Mouse (Mus musculus): ENCODE measurements around the gene Sh3bp5. TPM values are rescaled to one million over a fixed set of nuclear protein-coding genes. Genes with fewer than 3 reads are reported as not detected.

Sh3bp5 gene
- polyA plus RNA-seq, 1 experiment from 2014 or later: 11.3 TPM

DNA sequence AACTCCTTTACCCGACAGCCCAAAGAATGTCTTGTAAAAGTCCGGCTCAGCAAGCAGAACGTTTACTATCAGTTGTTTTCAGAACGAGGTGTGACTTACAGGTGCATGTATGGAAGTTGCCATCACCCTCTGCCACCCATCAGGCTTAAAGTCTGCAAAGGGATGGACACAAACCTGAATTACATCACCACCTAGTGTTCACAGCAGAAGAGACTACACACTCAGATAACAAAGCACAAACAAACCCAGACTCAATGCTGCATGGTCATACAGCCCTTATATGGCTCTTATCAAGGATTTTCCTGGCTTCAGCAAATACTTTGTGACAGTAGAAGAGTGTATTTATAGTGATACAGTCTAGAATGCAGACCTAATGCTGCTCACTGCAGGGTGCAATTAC lies 108.2 kb downstream of the Sh3bp5 start:
- H3K27me3 ChIP-seq: peaks cover 18% of the 10 kb centered on the region
- no peak for TF ChIP-seq CTCF (IDR thresholded peaks at IDR 0.05)
- DNase-seq (ENCODE audit: low read depth, low spot score) (no peak), ATAC-seq (no peak)
- POLR2A ChIA-PET: no interaction called here
- in situ Hi-C loops (cut with MboI; ENCODE audit: low pct_unique_long_range_greater_than_20kb): no loop called here
- CTCF ChIA-PET: no interaction called here

DNA sequence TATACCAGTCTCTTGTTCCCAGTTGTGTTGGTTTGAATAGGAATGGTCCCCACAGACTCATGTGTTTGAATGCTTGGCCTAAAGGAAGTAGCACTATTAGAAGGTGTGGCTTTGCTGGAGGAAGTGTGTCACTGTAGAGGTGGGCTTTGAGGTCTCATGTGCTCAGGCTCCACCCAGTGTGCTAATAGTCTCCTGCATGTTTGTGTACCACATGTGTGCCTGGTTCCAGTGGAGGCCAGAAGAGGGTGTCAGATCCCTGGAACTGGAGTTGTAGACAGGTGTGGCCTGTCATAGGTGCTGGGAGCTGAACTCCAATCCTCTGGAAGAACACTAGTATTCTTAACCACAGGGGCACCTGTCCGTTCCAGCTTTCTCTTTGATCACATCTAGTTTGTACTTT lies 108.7 kb downstream of the Sh3bp5 start:
- no peak for TF ChIP-seq CTCF (IDR thresholded peaks at IDR 0.05)
- no peak for DNase-seq (ENCODE audit: low read depth, low spot score)
- in situ Hi-C loops (cut with MboI; ENCODE audit: low pct_unique_long_range_greater_than_20kb): no loop called here
- ChIA-PET POLR2A (no interaction called here), CTCF (no interaction called here)
- ATAC-seq: no peak
- H3K27me3 ChIP-seq: peaks cover 18% of the 10 kb centered on the region

- DNase-seq (ENCODE audit: low read depth, low spot score) (no peak), ATAC-seq (no peak)
- POLR2A ChIA-PET: no interaction called here
- in situ Hi-C loops (cut with MboI; ENCODE audit: low pct_unique_long_range_greater_than_20kb): no loop called here
- H3K27me3 ChIP-seq: peaks cover 13% of the 10 kb centered on the region
- no peak for TF ChIP-seq CTCF (IDR thresholded peaks at IDR 0.05)
- CTCF ChIA-PET: no interaction called here
Measured at GRCm38 (mm10) chr14:31326770-31327169, 109.1 kb downstream of the Sh3bp5 start.

- in situ Hi-C loops (cut with MboI; ENCODE audit: low pct_unique_long_range_greater_than_20kb): no loop called here
- DNase-seq (ENCODE audit: low read depth, low spot score) (no peak), ATAC-seq (no peak)
- POLR2A ChIA-PET: no interaction called here
- no peak for TF ChIP-seq CTCF (IDR thresholded peaks at IDR 0.05)
- CTCF ChIA-PET: interaction anchor here (1.1 to 1.9 kb wide), 2 partner anchors 54 to 101 kb away, joined by 3 to 9 read pairs; no protein-coding TSS in a partner anchor
- H3K27me3 ChIP-seq: peaks cover 12% of the 10 kb centered on the region
Measured at GRCm38 (mm10) chr14:31325551-31325950, 110.3 kb downstream of the Sh3bp5 start.

GRCm38 (mm10) chr14:31324851-31325250 lies 111.0 kb downstream of the Sh3bp5 start:
- TF ChIP-seq CTCF (IDR thresholded peaks at IDR 0.05): no peak
- in situ Hi-C loops (cut with MboI; ENCODE audit: low pct_unique_long_range_greater_than_20kb): no loop called here
- DNase-seq (ENCODE audit: low read depth, low spot score) (no peak), ATAC-seq (no peak)
- peaks cover 10% of the 10 kb centered on the region for H3K27me3 ChIP-seq
- ChIA-PET CTCF (interaction anchor here (1.1 to 1.9 kb wide), 3 partner anchors 18 to 100 kb away, joined by 3 to 9 read pairs (median 4); no protein-coding TSS in a partner anchor), POLR2A (interaction anchor here (0.9 kb wide), 1 partner anchor 10 kb away, joined by 4 read pairs; no protein-coding TSS in a partner anchor)

DNA sequence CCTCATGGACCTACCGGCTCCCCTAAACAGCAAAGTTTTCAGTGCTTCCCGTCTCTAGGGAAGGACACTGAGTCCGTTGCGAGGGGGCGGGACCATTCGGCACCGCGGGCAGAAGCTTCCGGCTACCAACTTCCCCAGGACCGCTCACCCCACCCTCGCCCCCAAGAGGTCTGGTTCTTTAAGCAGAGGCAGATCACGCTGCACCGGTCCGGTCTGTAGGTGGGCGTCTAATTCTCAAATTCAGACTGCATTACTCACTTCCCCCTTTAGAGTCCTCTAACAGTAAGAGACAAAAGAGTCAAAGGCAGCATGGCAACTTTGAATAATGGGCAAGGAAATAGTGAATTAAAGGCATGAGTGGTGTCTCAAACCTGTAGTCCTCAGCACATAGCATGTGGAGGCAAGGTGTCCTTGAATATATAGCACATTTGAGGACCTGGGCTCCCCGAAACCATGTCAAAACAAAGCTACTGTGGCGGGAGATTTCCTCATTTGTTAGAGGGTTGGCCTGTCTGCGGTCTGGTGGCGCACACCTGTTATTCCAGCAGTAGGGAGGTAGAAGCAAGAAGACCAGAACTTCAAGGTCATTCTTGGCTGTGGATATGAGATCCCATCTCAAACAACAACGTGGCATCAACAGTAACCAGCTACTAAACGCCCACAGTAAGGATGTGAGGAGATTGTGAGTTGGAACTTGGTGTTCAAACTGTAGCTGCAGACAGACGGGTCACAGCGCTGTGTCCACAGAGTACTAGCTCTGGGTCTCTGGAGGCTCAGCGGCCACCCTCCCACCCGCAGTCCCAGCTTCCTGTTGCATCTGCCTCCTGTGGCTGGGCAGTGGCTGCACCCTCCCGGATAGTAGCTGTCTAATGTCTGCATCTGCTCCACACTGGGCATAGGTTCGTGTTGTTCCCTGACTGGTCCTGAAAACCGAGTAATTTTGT lies 111.8 kb downstream of the Sh3bp5 start, which contains the start of gene Dnah1:
TSS of gene Dnah1 (minus strand) at position 48 of the 944 bp plus-strand sequence.
- ChIA-PET CTCF (interaction anchor here (1.1 to 1.9 kb wide), 3 partner anchors 19 to 52 kb away, joined by 3 to 9 read pairs (median 4); no protein-coding TSS in a partner anchor), POLR2A (interaction anchor here (0.9 kb wide), 1 partner anchor 11 kb away, joined by 4 read pairs; no protein-coding TSS in a partner anchor)
- DNase-seq (ENCODE audit: low read depth, low spot score) (no peak), ATAC-seq (peak; percentile 44)
- in situ Hi-C loops (cut with MboI; ENCODE audit: low pct_unique_long_range_greater_than_20kb): no loop called here
- TF ChIP-seq CTCF (IDR thresholded peaks at IDR 0.05): no peak
- H3K27me3 ChIP-seq: peaks cover 3% of the 10 kb centered on the region

DNA sequence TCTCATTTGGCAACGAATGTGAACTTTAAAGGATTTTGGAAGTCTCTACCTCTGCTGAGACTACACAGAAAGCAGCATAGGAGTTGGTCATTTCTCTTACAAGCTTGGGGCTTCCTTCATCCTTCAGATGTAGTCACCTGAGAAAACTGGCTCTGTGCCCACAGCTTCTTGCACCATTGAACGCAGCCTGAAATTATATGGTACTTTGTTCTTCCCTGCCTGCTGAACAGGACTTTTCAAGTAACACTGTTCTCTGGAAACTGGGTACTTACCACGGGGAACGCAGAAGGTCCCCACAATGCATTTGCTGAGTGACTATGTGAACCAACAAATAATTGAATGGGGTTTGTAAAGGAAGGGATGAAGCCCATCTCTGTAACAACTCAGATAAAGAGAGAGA lies 112.7 kb downstream of the Sh3bp5 start:
- CTCF ChIA-PET: interaction anchor here (1.6 kb wide), 1 partner anchor 30 kb away, joined by 3 read pairs; no protein-coding TSS in a partner anchor
- no peak for TF ChIP-seq CTCF (IDR thresholded peaks at IDR 0.05)
- POLR2A ChIA-PET: no interaction called here
- in situ Hi-C loops (cut with MboI; ENCODE audit: low pct_unique_long_range_greater_than_20kb): no loop called here
- ATAC-seq (no peak), DNase-seq (ENCODE audit: low read depth, low spot score) (no peak)
- H3K27me3 ChIP-seq: no peaks in the 10 kb centered on the region

GRCm38 (mm10) chr14:31322191-31322590 lies 113.7 kb downstream of the Sh3bp5 start:
- no peaks in the 10 kb centered on the region for H3K27me3 ChIP-seq
- POLR2A ChIA-PET: interaction anchor here (0.6 kb wide), 1 partner anchor 206 kb away, joined by 3 read pairs; no protein-coding TSS in a partner anchor
- in situ Hi-C loops (cut with MboI; ENCODE audit: low pct_unique_long_range_greater_than_20kb): no loop called here
- DNase-seq (ENCODE audit: low read depth, low spot score) (no peak), ATAC-seq (no peak)
- TF ChIP-seq CTCF (IDR thresholded peaks at IDR 0.05): no peak
- CTCF ChIA-PET: no interaction called here

DNA sequence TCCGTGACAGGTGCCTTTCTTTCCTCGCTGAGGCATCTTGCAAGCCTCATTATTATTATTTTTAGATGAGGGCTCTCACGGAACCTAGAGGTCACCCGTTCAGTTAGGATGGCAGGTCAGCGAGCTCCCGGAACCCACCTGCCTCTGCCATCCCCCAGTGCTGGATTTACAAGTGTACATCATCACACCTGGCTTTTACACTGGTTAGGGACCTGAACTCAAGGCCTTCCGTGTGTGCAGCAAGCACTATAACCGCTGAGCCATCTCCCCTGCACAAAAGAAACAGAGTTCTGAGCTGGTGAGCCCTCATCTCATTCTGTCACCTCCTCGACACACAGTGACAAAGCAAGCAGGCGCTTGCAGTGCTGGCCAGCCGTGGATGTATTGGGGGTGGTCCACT lies 114.7 kb downstream of the Sh3bp5 start:
- no peak for DNase-seq (ENCODE audit: low read depth, low spot score)
- H3K27me3 ChIP-seq: no peaks in the 10 kb centered on the region
- in situ Hi-C loops (cut with MboI; ENCODE audit: low pct_unique_long_range_greater_than_20kb): no loop called here
- no peak for TF ChIP-seq CTCF (IDR thresholded peaks at IDR 0.05)
- no peak for ATAC-seq
- POLR2A ChIA-PET: no interaction called here
- CTCF ChIA-PET: no interaction called here

GRCm38 (mm10) chr14:31319546-31319945 lies 116.3 kb downstream of the Sh3bp5 start:
- POLR2A ChIA-PET: no interaction called here
- in situ Hi-C loops (cut with MboI; ENCODE audit: low pct_unique_long_range_greater_than_20kb): loop anchor here (5.0 kb wide), 1 partner anchor 47 kb away; no protein-coding TSS in a partner anchor

GRCm38 (mm10) chr14:31317754-31318153 lies 118.1 kb downstream of the Sh3bp5 start:
- H3K27me3 ChIP-seq: peaks cover 9% of the 10 kb centered on the region
- in situ Hi-C loops (cut with MboI; ENCODE audit: low pct_unique_long_range_greater_than_20kb): loop anchor here (5.0 kb wide), 1 partner anchor 45 kb away; no protein-coding TSS in a partner anchor
- CTCF ChIA-PET: no interaction called here
- ATAC-seq (no peak), DNase-seq (ENCODE audit: low read depth, low spot score) (no peak)
- TF ChIP-seq CTCF (IDR thresholded peaks at IDR 0.05): no peak
- POLR2A ChIA-PET: no interaction called here

More at GRCm38 (mm10) chr14:31319546-31319945, 116.3 kb downstream of the Sh3bp5 start:
- H3K27me3 ChIP-seq: no peaks in the 10 kb centered on the region
- CTCF ChIA-PET: no interaction called here
- DNase-seq (ENCODE audit: low read depth, low spot score) (no peak), ATAC-seq (no peak)
- TF ChIP-seq CTCF (IDR thresholded peaks at IDR 0.05): no peak
